Mouse (Mus musculus): ENCODE results near the gene Clmn. TPM values are rescaled to one million over a fixed set of nuclear protein-coding genes. Genes with fewer than 3 reads are reported as not detected.

Gene Clmn
- polyA plus RNA-seq, 1 experiment: 6.1 TPM

GRCm38 (mm10) chr12:104813762-104814161 is 51.1 kb downstream of the Clmn start:
- Histone ChIP-seq H3K4me1 (ENCODE audit: control insufficient read depth, insufficient read depth, low read length) (no peaks in the 10 kb centered on the region), H3K4me3 (replicated peaks; ENCODE audit: extremely low read depth, low read depth, low read length) (no peak overlapping the region)
- no peak for TF ChIP-seq POLR2A (IDR thresholded peaks at IDR 0.05; ENCODE audit: borderline replicate concordance, extremely low read depth, low read depth, low read length)
- TF ChIP-seq CTCF (IDR thresholded peaks at IDR 0.05; ENCODE audit: insufficient read depth, low read length): no peak
- 87% methylated on average over 13 of the region's 13 CpGs for WGBS
- no peak for DNase-seq

- no peak for DNase-seq
- Histone ChIP-seq H3K4me1 (ENCODE audit: control insufficient read depth, insufficient read depth, low read length) (no peaks in the 10 kb centered on the region), H3K4me3 (replicated peaks; ENCODE audit: extremely low read depth, low read depth, low read length) (no peak overlapping the region)
- TF ChIP-seq POLR2A (IDR thresholded peaks at IDR 0.05; ENCODE audit: borderline replicate concordance, extremely low read depth, low read depth, low read length) (no peak), CTCF (IDR thresholded peaks at IDR 0.05; ENCODE audit: insufficient read depth, low read length) (peak; percentile 17; the same call in 1 of the 2 replicates)
- 72% methylated on average over 4 of the region's 4 CpGs for WGBS
Observed at GRCm38 (mm10) chr12:104812711-104813110, 52.2 kb downstream of the Clmn start.

- no peaks in the 10 kb centered on the region for H3K4me1 ChIP-seq (ENCODE audit: control insufficient read depth, insufficient read depth, low read length)
- 57% methylated on average over 7 of the region's 7 CpGs for WGBS
- DNase-seq: no peak
- TF ChIP-seq CTCF (IDR thresholded peaks at IDR 0.05; ENCODE audit: insufficient read depth, low read length) (no peak), POLR2A (IDR thresholded peaks at IDR 0.05; ENCODE audit: borderline replicate concordance, extremely low read depth, low read depth, low read length) (no peak)
- no peak overlapping the region for H3K4me3 ChIP-seq (replicated peaks; ENCODE audit: extremely low read depth, low read depth, low read length)
Observed at GRCm38 (mm10) chr12:104810923-104811443, 53.9 kb downstream of the Clmn start.

- TF ChIP-seq POLR2A (IDR thresholded peaks at IDR 0.05; ENCODE audit: borderline replicate concordance, extremely low read depth, low read depth, low read length): no peak
- TF ChIP-seq CTCF (IDR thresholded peaks at IDR 0.05; ENCODE audit: insufficient read depth, low read length): no peak
- no peaks in the 10 kb centered on the region for H3K4me1 ChIP-seq (ENCODE audit: control insufficient read depth, insufficient read depth, low read length)
- 65% methylated on average over 17 of the region's 17 CpGs for WGBS
- H3K4me3 ChIP-seq (replicated peaks; ENCODE audit: extremely low read depth, low read depth, low read length): no peak overlapping the region
- DNase-seq: no peak
Observed at GRCm38 (mm10) chr12:104808421-104809067, 56.3 kb downstream of the Clmn start.

- TF ChIP-seq POLR2A (IDR thresholded peaks at IDR 0.05; ENCODE audit: borderline replicate concordance, extremely low read depth, low read depth, low read length): no peak
- no peak for TF ChIP-seq CTCF (IDR thresholded peaks at IDR 0.05; ENCODE audit: insufficient read depth, low read length)
- Histone ChIP-seq H3K4me1 (ENCODE audit: control insufficient read depth, insufficient read depth, low read length) (no peaks in the 10 kb centered on the region), H3K4me3 (replicated peaks; ENCODE audit: extremely low read depth, low read depth, low read length) (no peak overlapping the region)
- WGBS: 66% methylated on average over 4 of the region's 4 CpGs
- no peak for DNase-seq
Observed at GRCm38 (mm10) chr12:104806680-104807375, 58.0 kb downstream of the Clmn start.

GRCm38 (mm10) chr12:104801494-104802260 is 63.2 kb downstream of the Clmn start:
- Histone ChIP-seq H3K4me1 (ENCODE audit: control insufficient read depth, insufficient read depth, low read length) (no peaks in the 10 kb centered on the region), H3K4me3 (replicated peaks; ENCODE audit: extremely low read depth, low read depth, low read length) (no peak overlapping the region)
- TF ChIP-seq CTCF (IDR thresholded peaks at IDR 0.05; ENCODE audit: insufficient read depth, low read length): no peak
- no peak for TF ChIP-seq POLR2A (IDR thresholded peaks at IDR 0.05; ENCODE audit: borderline replicate concordance, extremely low read depth, low read depth, low read length)
- WGBS: 49% methylated on average over 9 of the region's 9 CpGs
- DNase-seq: no peak

GRCm38 (mm10) chr12:104799365-104799764 is 65.5 kb downstream of the Clmn start:
- TF ChIP-seq POLR2A (IDR thresholded peaks at IDR 0.05; ENCODE audit: borderline replicate concordance, extremely low read depth, low read depth, low read length) (no peak), CTCF (IDR thresholded peaks at IDR 0.05; ENCODE audit: insufficient read depth, low read length) (no peak)
- no peaks in the 10 kb centered on the region for H3K4me1 ChIP-seq (ENCODE audit: control insufficient read depth, insufficient read depth, low read length)
- H3K4me3 ChIP-seq (replicated peaks; ENCODE audit: extremely low read depth, low read depth, low read length): no peak overlapping the region
- WGBS: 90% methylated on average over 3 of the region's 3 CpGs
- DNase-seq: no peak

GRCm38 (mm10) chr12:104797905-104798304 is 67.0 kb downstream of the Clmn start:
- DNase-seq: no peak
- no peaks in the 10 kb centered on the region for H3K4me1 ChIP-seq (ENCODE audit: control insufficient read depth, insufficient read depth, low read length)
- WGBS: 96% methylated on average over 6 of the region's 6 CpGs
- H3K4me3 ChIP-seq (replicated peaks; ENCODE audit: extremely low read depth, low read depth, low read length): no peak overlapping the region
- no peak for TF ChIP-seq POLR2A (IDR thresholded peaks at IDR 0.05; ENCODE audit: borderline replicate concordance, extremely low read depth, low read depth, low read length)
- TF ChIP-seq CTCF (IDR thresholded peaks at IDR 0.05; ENCODE audit: insufficient read depth, low read length): no peak

- no peak overlapping the region for H3K4me3 ChIP-seq (replicated peaks; ENCODE audit: extremely low read depth, low read depth, low read length)
- TF ChIP-seq POLR2A (IDR thresholded peaks at IDR 0.05; ENCODE audit: borderline replicate concordance, extremely low read depth, low read depth, low read length) (no peak), CTCF (IDR thresholded peaks at IDR 0.05; ENCODE audit: insufficient read depth, low read length) (no peak)
- DNase-seq: no peak
- no peaks in the 10 kb centered on the region for H3K4me1 ChIP-seq (ENCODE audit: control insufficient read depth, insufficient read depth, low read length)
- 84% methylated on average over 11 of the region's 11 CpGs for WGBS
Observed at GRCm38 (mm10) chr12:104796635-104797378, 68.1 kb downstream of the Clmn start.

Measured in lung, adult 2 months (tissue).